Mouse (Mus musculus): Measurements from ENCODE around the gene 2010111I01Rik.

DNA sequence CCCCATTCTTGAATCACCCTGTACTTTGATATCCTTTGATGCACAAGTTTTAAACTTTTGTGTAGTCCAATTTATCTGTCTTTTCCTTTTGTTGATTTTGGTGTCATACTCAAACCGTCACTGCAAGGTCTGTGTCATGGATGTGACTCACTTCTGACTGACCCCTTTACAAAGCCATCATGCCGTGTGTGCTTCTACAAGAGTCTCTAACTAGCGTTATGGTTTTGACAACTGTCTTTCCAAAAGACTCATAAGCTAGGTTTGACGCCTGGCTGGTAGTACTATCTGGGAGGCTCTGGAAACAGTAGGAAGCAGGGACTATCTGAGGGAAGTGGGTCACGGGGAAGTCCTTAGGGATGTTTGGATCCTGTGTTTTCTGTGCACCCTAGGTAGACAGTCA lies 351.7 kb downstream of the 2010111I01Rik start:
- TF ChIP-seq CTCF (IDR thresholded peaks at IDR 0.05; ENCODE audit: low read depth): no peak
- no peak for TF ChIP-seq EP300 (optimal IDR thresholded peaks at IDR 0.05)

Data from stomach, postnatal 0 days (tissue).